Mouse (Mus musculus): Measurements from ENCODE around the gene Zdhhc19.

GRCm38 (mm10) chr16:32607562-32608343, 111.7 kb downstream of the Zdhhc19 start:
- TF ChIP-seq MAFK (IDR thresholded peaks at IDR 0.05; ENCODE audit: insufficient read depth, low read depth, low read length), result no peak
- TF ChIP-seq HCFC1 (IDR thresholded peaks at IDR 0.05; ENCODE audit: borderline replicate concordance, insufficient read depth, low read length), result no peak
